Mouse (Mus musculus) E14TG2a.4 (cell line): ENCODE measurements at regions not wholly inside any gene's neighbourhood (a gene's known extent, or its start where the extent isn't known, plus 50 kb on each side); places are given as distances from the start of the nearest gene placed in this dataset.
A peak's percentile ranks its signal among the peaks of the same experiment; 100 is the strongest.
"Not testable (repeated sequence)": the region's sequence is repeated elsewhere in the genome, so short reads cannot be mapped to it uniquely, and the experiment has no call there.

ENCODE experiments used
- H3K27me3 ChIP-seq: 2 replicates; pipeline ENCODE4 v1.6.1; 2014; ENCODE audit warnings: low read length, control low read depth; ENCODE audit not compliant: insufficient read depth
- H3K36me3 ChIP-seq: 2 replicates; pipeline ENCODE4 v1.6.1; 2014; ENCODE audit warnings: low read length, control low read depth; ENCODE audit not compliant: insufficient read depth
- H3K4me1 ChIP-seq: replicated peaks from 2 replicates; pipeline ENCODE4 v1.6.1; 2014; ENCODE audit warnings: low read depth, low read length, control low read depth
- H3K4me3 ChIP-seq: replicated peaks from 2 replicates; pipeline ENCODE4 v1.5.1; 2014; ENCODE audit warnings: mild to moderate bottlenecking, low read length
- H3K9me3 ChIP-seq: 2 replicates; pipeline ENCODE4 v1.6.1; 2014; ENCODE audit warnings: low read length, control low read depth
- CTCF ChIP-seq: conservative IDR thresholded peaks from 2 replicates; pipeline ENCODE4 v1.5.1; 2014; ENCODE audit warnings: low read length
- NANOG ChIP-seq: IDR thresholded peaks from 2 replicates; pipeline ENCODE4 v1.6.1; 2014; ENCODE audit warnings: borderline replicate concordance, low read length, mixed read lengths
- POU5F1 ChIP-seq: IDR thresholded peaks from 2 replicates; pipeline ENCODE4 v1.6.1; 2014; ENCODE audit warnings: low read length, borderline replicate concordance

DNA sequence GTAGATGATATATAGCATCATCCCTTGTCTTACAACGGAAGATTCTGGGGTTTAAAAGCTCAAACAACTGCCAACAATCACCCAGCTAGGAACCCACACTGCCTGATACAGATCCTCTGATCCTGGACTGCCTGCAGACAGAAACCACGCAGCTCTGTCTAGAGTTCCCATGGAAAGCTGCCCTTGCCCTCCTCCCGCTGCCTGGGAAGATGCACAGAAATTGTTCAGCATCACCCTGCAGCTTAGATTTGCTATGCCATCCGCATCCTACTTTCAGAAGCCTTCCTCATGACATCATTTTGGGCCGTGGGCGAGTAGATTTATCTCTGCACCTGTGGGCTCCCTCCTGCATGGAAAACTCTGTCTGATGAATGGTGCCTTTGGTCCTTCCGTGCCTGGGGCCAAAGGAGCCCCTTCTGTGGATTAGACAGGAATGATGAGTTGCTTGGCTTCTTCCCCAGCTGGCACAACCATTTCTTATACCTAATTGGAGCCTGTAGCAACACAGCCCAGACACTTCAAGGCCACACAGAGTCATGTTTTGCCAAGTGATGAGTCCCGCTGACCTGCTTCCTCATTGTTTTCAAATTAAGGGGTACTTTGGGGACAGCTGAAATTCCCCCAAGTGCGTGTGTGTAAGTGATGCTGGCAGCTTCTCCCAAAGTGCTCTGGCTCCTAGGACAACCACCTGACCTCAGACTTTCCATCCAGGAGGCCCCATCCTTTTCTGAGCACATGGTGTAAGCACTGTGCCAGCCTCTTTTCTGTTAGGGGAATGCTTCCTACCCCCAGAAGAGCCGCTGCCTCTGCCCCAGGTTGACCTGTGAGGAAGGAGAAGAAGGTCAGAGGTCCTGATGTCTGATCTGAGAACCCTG lies 153.9 kb downstream of the Snx18 start:
- Histone ChIP-seq H3K9me3 (no peaks in the 10 kb centered on the region), H3K36me3 (no peaks in the 10 kb centered on the region), H3K4me3 (no peak overlapping the region), H3K27me3 (no peaks in the 10 kb centered on the region), H3K4me1 (no peaks in the 10 kb centered on the region)
- TF ChIP-seq CTCF (no peak), POU5F1 (no peak), NANOG (no peak)

DNA sequence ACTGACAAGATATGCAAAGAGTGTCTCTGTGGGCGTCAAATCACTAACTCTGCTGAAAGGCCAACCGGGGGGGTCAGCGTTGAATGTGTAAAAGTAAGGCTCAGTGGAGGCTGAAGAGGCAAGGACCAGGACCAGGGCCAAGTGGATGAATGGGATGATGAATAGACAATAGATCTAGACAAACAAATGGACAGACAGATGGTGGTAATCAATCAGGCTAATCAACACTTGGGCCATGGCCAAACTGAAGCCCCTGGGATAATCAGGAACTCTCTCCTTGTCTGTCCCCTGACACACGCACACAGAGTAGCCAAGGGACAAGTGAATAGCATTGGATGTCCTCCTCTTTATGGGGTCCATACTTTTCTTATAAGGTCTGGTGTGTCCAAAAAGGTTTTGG lies 154.9 kb downstream of the Snx18 start:
- H3K27me3 ChIP-seq = no peaks in the 10 kb centered on the region
- no peaks in the 10 kb centered on the region for H3K36me3 ChIP-seq
- H3K4me3 ChIP-seq = no peak overlapping the region
- H3K9me3 ChIP-seq = no peaks in the 10 kb centered on the region
- TF ChIP-seq CTCF = no peak
- no peak for TF ChIP-seq NANOG
- no peak for TF ChIP-seq POU5F1
- H3K4me1 ChIP-seq = no peaks in the 10 kb centered on the region

DNA sequence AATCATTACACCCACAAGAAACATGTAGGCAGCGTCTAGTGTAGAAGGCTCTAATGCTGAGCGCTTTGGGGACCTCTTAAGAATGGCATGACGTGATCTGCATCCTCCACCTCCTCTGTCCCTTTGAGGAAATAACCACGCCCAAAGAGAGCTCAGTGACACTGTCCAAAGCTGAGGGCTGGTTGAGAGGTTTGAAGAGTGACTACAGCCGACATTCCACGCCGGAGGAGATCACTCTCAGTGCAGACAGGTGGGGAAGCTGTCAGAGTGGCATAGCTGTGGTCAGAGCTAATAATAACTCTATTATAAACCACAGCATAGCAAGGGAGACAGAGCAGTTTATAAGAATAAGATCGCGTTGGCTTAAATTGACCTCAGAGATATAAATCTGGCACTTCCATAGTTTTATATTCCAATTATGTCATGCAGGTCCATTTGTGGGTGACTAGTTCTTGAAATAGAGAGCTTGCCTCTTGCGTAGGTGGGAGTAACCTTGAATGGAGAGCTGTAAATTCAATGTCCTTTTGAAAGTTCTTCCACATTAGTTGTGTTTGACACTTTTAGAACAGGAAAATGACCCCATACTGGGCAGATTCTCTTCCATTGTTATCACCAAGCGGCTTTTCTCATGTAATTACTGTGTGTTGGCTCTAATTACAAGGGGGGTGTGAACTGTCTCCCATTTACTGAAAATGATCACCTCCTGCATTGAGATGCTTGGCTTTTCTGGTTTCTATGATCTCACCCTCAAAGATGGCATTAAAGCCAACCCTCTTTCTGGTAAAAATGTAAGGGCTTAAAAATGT lies 161.7 kb downstream of the BC067074 start:
- H3K36me3 ChIP-seq = no peaks in the 10 kb centered on the region
- peaks cover 17% of the 10 kb centered on the region for H3K4me1 ChIP-seq
- H3K4me3 ChIP-seq = no peak overlapping the region
- no peaks in the 10 kb centered on the region for H3K9me3 ChIP-seq
- H3K27me3 ChIP-seq = peaks cover 3% of the 10 kb centered on the region
- TF ChIP-seq POU5F1 (no peak), NANOG (peak; percentile 40; the same call in 1 of the 2 replicates)

DNA sequence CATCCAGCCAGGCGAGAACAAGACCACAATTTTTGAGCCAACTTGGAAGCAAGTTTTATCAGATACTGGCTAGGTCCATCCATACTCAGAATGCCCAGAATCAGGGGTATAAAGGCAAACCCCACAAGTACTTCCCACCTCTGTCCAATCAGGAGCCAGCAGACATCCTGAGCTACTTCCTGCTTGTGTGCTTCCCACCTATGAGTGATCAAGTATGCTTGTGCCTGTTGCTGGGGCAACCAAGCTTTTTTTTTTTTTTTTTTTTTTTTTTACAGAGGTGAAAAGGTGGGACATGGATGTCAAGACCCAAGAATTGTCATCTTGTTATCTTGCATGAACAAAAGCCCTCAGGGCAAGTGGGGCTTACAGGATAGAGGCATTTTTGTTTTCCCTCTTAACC lies 155.4 kb downstream of the BC067074 start:
- Histone ChIP-seq H3K36me3 (no peaks in the 10 kb centered on the region), H3K4me1 (no peaks in the 10 kb centered on the region), H3K27me3 (peaks cover 3% of the 10 kb centered on the region), H3K4me3 (no peak overlapping the region), H3K9me3 (no peaks in the 10 kb centered on the region)
- no peak for TF ChIP-seq CTCF
- no peak for TF ChIP-seq NANOG
- no peak for TF ChIP-seq POU5F1

DNA sequence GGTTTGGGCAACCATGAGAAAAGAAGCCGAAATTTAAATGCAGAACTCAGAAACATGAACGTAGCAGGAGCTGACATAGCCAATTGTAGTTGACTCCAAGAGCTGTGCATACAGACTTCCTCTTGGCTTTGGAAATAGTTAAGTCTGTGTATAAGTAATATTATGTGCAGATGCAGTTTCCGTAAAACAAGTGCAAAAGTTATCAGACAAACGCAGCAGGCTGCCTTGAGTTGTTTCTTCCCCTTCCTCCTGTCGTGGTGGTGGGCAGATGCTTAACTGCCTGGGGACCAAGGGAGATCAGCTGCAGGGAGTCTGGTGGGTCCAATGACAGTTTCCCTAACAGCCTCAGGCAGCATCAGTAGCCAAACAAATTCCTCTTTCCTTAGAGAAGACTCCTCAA lies 153.3 kb downstream of the BC067074 start:
- no peaks in the 10 kb centered on the region for H3K27me3 ChIP-seq
- no peaks in the 10 kb centered on the region for H3K9me3 ChIP-seq
- no peaks in the 10 kb centered on the region for H3K36me3 ChIP-seq
- H3K4me1 ChIP-seq = no peaks in the 10 kb centered on the region
- no peak for TF ChIP-seq CTCF
- TF ChIP-seq POU5F1 = no peak
- TF ChIP-seq NANOG = no peak
- no peak overlapping the region for H3K4me3 ChIP-seq

DNA sequence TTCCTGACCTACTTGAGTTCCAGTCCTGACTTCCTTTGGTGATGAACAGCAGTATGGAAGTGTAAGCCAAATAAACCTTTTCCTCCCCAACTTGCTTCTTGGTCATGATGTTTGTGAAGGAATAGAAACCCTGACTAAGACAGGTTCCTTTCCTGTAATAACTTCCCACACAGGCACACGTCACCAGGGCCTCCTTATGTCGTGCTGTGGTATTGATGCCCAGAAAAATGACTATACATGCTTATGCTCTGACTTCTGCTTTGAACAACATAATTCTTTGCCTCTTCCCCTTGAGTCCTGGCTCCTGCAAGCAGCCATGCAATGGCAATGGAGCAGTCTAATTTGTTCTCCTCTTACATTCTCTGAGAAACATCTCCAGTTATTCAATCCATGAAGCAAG lies 151.5 kb downstream of the BC067074 start:
- not testable (repeated sequence) for H3K27me3 ChIP-seq, H3K36me3 ChIP-seq, H3K4me3 ChIP-seq, H3K9me3 ChIP-seq, H3K4me1 ChIP-seq

DNA sequence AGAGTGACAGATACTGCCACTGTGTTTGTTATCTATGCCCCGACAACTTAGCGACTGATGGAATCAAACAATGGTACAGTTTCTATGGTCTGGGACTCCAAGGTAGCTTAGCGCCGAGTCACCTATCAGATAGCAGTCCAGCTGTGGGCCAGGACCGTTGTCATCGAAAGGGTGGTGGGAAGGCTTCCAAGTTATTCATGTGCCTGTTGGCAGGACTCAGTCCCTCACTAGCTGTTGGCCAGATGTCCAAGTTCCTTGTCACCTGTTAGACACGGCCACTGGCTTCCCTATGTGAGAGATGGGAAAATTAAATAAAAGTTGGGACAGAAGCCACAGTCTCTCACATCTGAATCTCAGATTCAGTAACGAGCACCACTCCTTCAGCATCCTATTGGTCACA lies 150.1 kb downstream of the BC067074 start:
- Histone ChIP-seq H3K9me3 (no peaks in the 10 kb centered on the region), H3K27me3 (0 out of 2 replicates have a peak, but pooled peaks cover 2% of the 10 kb centered on the region), H3K4me1 (no peaks in the 10 kb centered on the region), H3K36me3 (no peaks in the 10 kb centered on the region), H3K4me3 (no peak overlapping the region)
- TF ChIP-seq CTCF = no peak
- no peak for TF ChIP-seq POU5F1
- no peak for TF ChIP-seq NANOG

DNA sequence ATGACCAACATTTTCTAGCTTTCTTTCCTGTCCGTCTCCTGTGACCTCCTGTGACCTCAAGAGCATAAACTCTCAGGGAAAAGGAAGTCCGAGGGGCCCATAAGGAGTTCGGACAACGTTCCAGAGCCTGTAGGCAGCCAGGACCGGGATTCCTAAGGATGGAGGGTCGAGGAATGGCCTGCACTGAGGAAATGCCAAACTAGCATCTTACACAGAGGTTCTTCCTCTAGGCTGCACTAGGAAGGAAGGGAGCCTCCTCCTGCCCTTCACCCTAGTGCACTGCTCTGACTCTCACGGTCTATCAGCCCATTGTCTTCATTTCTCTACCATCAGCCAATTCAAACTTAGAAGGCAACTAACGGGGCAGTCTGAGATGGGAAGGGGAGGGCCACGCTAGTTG lies 149.2 kb downstream of the BC067074 start:
- H3K36me3 ChIP-seq = no peaks in the 10 kb centered on the region
- TF ChIP-seq NANOG = no peak
- no peak for TF ChIP-seq CTCF
- TF ChIP-seq POU5F1 = no peak
- H3K9me3 ChIP-seq = no peaks in the 10 kb centered on the region

More for the DNA sequence above, 149.2 kb downstream of the BC067074 start:
- H3K4me1 ChIP-seq = no peaks in the 10 kb centered on the region
- H3K27me3 ChIP-seq = 0 out of 2 replicates have a peak, but pooled peaks cover 2% of the 10 kb centered on the region
- H3K4me3 ChIP-seq = no peak overlapping the region
